Mouse (Mus musculus): ENCODE data around the gene Lhx8.

Gene Lhx8

DNA sequence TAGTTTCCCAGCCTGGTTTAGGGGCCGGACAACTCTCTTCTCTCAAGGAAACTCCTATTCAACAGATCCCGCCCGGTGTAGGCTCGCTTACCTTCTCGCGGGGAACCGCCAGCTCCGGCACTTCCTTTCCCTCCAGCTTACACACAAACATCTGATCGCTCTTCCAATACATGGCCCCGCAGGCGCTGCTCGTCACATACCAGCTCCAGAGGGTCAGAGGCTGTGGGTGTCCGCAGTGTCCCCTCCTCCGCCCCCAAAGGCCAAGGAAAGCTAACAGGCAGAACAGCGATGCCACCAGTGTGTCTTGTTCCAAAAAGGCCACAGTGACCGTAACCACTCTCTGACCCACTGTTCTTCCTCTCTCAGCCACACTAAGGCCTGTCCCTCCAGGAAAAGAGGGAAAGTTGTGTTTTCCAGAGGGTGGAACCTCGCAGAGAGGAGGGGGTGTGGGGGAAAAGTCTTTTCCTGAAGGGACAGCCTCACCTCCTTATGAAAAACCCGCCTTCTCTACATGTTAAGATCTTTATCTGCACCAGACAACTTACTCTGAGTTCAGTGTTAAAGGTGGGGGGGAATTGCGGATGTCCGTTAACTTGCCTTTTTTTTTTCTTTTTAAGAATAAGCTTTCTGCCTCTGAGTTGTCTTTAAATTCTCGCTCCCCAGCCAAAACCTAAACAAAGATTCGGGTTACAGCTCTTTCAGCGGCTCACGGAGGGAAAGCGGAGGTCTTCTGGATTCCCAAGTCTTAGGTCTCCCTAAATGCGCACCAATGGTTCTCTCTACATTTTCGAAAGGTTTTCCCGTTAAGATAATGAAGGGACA, at the start of gene Lhx8:
Gene Lhx8 (minus strand): TSS at position 479 of the 822 bp plus-strand sequence.
- in situ Hi-C loops (cut with MseI, MboI), result no loop called here

DNA sequence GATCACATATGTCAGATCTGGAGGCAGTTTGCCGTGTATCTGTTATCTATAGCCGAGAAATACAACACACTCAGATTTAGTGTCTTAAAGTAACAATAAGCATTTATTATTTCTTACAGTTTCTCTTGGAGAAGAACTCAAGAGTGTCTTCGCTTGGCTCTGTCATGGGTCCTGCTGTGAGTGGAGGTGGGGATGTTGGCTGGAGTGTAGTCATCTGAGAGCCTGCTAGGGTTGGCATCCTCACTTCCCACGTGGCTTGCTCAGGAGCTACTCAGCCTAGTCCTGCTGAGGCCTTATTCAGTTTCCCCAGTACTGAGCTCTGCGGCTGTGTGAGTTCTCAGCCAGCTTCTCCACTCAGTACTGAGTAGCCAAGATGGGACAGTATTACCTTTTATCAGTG, 43.1 kb upstream of the Lhx8 start:
- in situ Hi-C loops (cut with MseI, MboI), result no loop called here

DNA sequence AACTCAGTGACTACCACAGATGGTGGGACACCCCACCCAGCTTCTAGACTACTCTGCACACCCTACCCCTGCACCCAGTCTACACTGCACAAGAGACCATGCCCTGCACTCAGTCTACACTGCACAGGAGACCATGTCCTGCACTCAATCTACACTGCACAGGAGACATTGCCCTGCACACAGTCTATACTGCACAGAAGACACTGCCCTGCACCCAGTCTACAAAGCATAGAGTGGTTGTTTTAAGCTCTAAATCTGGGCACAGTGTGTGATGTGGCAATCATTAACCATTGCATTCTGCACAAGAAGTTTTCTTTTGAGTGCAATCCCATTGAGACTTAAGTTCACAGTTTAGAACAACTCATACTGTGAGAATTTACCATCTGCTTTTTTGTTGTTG, 42.2 kb upstream of the Lhx8 start:
- in situ Hi-C loops (cut with MseI, MboI), result no loop called here

DNA sequence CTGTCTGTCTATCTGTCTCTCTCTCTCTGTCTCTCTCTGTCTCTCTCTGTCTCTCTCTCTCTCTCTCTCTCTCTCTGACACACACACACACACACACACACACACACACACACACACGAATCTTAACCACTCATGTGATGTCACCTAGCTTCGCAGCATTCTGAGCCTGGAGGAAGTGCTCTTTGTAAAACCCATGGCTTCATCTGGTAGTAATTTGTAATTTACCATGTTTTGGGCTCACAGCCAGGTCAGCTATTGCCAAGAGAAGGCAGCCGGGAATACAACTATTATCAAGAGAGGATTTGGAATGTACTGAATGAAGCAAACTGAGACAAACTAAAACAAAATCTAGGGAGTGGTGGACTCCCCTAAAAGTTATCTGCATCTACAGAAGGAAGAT, 36.9 kb upstream of the Lhx8 start:
- in situ Hi-C loops (cut with MseI, MboI), result no loop called here

DNA sequence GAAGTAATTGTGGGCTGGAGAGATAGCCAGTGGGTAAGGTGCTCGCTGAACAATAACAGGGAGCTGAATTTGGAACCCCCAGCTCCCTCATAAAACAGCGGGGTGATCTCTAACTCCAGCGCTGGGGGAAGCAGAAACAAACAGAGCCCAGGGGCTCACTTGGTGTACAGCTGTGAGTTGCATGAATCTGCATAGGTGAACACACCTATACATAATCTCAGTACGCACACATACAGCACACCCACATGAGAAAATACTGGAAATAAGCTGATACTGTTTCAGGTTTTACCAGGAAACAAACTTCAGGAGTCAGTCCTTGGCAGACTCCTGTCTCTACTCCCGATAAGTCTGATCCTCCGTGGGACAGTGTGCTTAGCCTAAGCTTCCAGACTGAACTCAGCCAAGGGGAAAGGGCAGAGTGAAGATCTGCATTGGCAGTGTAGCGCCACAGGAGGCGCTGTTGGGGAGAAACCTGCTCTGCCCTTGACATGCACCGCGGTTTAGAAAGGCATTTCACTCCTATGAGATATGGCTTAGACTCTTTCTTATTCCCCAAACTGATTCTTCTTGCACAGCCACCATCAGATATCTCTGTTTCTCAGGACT, 34.2 kb upstream of the Lhx8 start:
- in situ Hi-C loops (cut with MseI, MboI), result no loop called here

DNA sequence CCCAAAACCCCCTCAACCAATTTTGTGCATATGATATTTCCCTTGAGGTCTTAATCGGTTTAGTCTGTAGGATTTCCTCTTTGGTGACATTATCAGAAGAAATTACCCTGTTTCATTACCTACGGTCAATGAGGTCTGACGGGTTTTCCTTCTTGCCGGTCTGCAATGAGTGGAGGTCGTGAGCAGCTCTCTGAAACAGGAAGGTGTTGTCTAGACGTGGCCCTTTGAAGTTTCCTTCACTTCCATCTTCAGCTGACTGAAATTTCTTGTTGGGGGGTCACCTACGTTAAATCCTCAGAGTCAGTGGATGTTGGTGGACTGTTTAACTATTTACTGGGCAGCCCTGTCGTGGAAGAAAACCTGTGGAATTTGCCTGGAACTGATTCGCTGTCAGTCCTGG, 33.0 kb upstream of the Lhx8 start:
- in situ Hi-C loops (cut with MseI, MboI), result no loop called here

DNA sequence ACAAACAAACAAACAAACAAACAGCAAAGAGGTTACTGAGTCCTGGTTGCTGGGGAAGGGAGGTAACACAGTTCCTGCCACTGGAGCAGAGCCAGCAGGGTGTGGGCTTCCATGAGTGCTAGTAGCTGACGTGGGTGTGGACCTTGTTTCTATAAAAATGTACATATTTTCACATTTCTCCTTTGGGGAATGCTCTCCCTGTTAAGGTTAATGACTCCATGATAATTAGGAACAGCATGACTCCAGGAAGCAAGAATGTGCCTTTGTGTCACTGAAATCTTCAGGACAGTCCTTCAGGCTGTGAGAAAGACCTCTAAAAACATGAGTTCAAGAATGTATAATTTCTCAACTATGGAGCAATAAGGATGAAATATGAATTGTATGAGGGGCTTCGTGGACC, 28.8 kb upstream of the Lhx8 start:
- in situ Hi-C loops (cut with MseI, MboI), result no loop called here

DNA sequence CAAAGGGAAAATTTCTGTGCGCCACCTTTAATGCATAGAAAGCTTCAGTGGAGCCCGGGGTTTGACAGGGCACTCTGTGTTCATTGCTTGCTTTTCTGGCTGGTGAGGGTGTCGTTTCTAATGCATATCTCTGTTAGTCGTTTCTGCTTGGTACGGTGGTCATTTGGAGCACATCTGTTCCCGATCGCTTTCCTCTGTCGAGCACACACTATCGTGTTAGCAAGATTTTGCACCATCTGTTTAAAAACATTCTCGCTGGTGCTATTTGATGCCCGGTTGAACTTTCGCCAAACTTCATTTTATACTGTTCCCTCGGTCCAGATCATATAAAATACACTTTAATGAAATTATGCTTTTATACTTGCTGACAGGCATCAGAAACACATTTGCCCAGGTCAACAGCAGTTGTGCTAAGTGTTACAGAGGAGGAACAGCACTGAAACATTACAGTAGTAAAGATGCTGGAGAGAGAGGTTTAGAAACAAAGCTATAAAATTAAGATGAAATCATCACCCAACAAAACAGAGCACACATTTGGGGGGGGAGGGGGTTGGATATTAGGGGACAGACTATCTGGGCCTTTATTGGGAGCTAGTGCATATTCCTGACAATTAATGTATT, 9.9 kb upstream of the Lhx8 start:
- in situ Hi-C loops (cut with MseI, MboI), result no loop called here

DNA sequence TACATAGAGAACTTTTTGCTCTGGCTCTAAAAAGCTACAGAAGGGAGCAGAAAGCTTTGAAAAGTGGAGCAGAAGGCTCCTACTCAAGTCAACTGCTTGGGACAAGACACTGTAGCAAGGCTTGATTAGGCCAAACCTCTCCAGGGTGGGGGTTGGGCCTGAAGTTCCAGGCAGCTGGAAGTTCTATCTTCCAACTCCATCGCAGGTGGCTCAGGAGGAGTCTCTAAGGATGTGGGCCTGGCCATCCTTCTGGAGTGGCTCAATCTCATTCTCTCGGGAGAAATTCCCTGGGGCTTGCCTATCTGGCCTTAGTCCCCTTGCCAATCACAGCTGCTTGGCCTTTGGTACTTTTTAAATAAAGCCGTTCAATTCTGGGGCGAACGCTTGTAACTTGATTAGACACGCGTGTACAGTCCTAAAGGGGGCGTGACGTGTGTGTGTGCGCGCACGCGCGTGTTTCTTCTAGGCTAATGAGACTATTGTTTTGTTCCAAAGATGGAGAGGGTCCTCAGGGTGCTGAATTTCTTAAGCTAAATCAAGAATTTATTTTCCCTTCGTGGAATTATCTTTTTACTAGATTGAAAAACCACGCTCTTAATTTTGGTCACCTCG, 9.3 kb upstream of the Lhx8 start:
- in situ Hi-C loops (cut with MseI, MboI), result no loop called here

DNA sequence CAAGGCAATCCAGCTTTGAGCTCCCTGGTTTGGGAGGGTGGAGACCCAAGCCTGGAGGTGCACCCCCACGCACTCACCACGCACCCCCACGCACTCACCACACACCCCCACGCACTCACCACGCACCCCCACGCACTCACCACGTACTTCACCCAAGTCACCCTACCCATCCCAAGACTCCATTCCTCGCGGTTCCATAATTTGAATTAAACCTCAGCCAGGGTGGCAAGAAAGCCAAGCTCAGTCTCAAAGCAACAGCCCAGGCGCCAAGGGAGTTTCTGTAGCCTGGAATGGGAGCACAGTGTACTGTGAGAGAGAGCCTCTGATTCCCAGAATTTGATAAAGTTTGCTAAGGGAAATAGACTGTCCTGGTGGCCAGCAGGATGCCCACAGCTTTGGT, 4.3 kb upstream of the Lhx8 start:
- in situ Hi-C loops (cut with MseI, MboI), result no loop called here

DNA sequence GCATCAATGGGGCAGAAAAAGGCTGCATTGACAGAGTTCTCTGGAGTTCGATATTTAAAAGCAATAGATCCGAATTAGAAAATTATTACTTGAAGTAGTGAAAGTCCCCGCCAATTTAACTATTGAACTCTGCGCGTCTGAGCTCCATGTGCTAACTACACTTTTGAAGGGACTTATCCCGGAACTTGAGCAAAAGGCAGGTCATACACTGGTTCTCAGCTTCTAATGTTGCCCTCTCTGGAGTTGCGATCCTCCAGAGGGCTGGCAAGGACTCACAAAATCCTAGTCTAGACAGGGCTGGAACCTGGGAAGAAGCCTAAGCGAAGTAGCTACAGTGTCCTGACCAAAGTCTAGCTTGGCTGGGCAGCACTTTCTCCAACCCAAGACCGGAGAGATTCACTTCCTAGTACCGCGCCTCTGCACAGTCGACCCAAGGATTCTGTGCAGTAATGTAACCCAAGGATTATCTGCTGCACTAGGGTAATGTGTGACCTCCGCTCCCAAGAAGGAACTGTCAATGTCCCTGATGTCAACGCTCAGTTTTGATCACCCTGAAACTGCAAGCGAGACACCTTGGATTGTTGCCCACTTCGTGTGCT, 3.0 kb upstream of the Lhx8 start:
- in situ Hi-C loops (cut with MseI, MboI), result no loop called here

DNA sequence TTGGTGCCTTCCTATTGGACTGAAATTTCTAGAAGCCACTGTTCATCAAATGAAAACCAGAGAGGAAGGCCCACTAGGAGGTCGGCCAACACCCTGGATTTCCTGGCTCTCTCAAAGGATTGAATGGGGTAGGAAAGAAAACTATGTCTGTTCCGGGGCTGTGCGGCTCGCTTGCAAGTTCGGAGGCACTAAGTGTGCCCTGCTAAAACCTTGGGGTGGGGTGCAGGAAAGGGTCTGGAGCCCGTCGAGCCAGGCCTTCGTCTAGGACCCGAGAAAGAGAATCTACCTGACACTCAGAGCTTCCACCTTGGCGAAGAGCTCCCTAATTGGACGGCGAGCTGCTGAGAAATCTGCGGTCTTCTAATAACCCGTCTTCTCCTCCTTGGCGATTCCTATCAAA, 2.5 kb upstream of the Lhx8 start:
- in situ Hi-C loops (cut with MseI, MboI), result no loop called here

DNA sequence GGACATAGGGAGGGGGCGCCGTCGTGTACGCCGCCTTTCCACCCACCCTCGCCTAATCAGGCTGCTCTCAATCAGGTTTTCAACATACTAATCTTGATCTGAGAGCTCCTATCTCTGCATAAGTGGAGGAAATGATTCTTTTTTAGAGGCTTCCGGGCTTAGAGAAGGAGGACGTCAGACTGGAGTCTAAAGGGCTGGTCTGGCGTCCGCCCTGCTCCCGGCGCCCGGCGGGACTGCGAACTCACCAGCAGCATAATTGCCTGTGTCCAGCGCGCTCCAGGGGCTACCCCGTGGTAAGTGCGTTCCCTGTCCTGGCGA, 1.7 kb upstream of the Lhx8 start:
- in situ Hi-C loops (cut with MseI, MboI), result no loop called here

DNA sequence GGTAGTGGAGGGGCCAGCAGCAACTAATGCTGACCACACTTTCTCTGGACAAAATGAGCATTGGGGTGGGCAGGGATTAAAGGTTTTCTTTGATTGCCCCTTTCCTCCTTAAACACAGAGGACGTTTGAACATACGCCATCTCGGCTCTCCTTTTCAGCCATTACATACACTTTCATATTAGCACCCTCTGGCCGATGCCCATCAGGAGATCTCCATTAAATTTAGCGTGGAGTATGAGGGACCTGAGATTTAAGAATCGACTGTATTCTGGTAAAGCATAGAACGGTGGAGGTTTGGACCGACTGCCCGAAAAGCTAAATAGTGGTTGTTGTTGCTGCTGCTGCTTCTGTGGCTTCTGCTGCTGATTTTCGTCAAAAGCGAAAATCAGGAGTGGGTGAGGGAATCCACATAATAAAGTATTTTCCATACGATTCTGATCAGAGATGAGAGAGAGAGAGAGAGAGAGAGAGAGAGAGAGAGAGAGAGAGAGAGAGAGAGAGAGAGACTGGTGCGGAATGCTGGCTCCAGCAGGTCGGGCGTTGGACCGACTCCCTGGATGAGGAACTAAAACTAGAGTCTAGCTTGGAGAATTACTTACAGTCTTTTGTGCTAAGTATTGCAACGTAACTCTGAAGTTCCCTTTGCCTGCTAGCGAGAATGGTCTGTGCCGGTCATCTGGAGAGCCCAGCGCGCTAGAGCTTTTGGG, 1.2 kb upstream of the Lhx8 start:
- in situ Hi-C loops (cut with MseI, MboI), result no loop called here

DNA sequence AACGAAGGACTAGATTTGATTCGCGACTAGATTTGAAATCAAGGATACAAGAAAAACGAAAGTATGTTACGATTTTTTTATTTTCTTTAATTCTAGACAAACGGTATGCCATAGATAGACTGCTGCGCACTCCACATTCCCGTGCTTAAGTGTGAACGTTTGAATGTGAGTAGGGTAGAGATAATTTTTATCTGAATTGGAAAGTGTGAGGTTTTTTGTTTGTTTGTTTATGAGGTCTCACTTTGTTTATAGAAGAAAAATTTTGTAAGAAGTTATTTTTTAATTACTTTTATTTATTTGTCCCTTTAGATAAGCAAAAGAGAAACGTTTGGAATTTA, 513 bp upstream of the Lhx8 start:
- in situ Hi-C loops (cut with MseI, MboI), result no loop called here

DNA sequence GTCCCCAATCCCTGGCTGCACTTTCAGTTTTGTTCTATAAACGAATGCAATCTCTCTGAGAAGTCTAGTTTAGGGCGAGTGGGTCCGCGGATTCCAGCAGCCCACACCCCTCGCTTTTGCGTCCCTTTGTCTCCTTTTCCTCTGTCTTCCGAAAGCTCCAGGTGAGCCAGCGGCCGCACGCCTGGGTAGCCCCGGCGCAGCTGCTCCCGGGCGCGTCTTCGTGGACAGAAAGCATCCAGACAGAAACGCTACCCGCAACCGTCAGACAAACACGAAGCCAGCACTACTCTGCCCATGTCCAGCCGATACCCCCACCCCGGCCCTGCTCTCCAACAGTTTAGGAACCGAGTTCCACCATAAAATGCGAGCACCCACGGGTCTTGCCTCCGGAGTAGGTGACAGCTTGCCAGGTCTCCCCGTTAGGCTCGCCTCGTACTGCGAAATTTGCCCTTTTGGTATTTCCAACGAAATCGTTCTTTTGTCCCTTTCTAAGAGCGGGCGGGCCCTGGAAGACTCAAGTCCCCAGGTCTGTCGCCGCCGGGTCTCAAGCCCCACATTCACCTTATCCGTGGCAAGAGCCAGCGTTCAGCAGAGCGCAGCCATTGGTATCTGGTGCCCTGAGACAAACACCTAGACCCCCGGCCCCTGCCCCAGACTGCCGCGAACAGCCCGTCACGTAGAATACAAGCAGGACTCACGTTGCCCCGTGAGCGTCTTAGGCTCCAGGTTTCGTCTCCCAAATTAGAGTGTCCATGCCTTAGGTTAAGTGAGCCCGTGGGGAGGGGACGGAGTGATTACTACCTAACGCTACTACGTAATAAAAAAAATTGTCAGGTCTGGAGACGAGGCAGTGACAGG, 907 bp downstream of the Lhx8 start:
- in situ Hi-C loops (cut with MseI, MboI), result no loop called here

DNA sequence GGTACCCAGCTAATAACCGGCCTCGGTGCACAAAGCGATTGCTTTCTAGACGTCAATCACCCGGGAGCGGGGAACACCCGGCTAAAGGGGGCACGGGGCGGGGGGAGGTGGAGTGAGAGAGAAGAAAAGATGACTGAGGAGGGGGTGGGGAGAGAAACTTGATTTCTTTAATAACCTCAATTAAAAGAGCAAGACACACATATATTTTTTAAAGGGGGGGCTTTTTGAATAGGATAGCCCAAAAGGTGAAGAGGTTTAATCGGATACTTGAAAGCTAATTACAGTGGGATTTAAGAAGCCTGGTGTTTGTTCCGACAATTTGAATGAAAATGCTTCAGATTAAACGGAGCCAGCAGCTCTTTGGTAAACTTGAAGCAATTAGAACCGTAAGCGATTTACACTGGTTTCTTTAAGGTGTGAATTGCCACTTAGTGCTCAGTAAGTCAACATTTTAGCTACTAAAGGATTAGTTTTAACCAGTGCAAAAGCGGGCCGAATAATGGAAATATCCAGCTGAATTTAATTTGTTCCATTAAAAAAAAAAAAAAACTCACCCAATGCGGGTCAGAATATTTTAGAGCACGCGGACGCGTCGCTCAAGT, 1.6 kb downstream of the Lhx8 start:
- in situ Hi-C loops (cut with MseI, MboI), result no loop called here

DNA sequence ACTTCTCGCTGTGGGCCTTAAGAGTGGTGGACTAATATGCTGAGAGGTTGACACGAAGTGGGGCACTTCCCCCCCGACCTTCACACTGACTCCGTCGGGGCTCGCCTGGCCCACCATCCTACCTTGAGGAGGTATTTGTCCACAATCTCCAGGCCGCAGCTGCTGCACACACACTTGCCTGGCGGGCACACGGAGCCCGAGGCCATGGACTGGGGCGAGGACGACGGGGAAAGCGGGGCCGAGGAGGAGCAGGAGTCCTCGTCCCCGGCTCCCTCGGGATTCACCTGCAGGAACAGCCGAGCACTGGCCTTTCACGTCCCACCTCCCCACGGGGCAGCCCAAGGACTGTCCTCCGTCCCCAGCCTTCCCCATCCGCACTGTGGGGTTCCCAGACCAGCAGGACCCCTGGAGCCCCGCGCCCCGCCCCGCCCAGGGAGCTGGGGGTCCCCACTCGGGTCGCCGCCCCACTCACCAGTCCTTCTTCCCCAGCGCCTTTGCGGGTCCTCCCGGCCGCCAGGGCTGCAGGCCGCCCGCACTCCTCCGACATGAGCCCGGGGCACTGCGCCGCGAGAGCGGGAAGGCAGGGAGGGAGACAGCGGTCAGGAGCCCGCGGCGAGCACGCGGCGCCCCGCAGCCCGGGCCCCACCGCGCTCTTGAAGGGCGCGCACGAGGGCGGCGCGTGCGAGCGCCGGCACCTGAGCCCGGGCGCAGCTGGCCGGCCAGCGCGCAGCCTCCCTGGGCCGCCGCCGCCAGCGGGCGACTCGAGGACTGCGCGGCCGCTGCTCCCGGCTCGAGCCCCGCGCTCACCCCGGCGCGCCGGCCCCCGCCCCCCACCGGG, 2.4 kb downstream of the Lhx8 start:
- in situ Hi-C loops (cut with MseI, MboI), result no loop called here

DNA sequence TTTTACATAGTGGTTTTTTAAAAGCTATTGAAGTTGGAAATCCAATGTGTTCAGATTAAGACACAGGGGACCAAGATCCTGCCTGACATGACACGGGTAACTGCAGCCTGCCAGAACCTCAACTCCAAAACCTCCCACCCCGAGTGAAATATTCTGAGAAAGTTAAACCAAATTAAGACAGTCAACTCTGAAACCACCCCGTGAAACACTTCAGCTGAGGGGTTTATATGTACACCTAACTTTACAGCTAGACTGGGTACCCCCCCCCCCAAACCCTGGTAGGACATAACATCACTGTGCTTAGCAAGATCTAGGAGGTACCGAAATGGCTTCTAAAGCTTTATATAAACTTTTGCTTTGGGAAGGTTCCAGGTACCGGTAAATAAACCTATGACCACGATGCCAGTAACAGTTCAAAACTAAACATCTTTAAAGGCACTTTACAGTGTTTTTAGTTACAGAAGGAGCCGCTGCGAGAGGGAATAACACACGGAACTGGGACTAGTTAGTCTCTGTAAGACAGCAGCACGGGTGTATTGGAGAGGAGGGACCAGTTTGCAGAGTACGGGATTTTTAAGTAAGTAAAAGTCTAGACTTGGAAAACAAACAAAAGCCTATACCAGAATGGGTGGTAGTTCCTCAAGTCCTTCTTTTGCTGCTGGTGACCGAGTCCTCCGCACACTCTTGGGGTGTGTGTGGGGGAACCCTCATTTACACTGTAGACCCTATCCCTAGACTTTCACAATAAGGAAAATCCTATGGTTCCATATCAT, 3.2 kb downstream of the Lhx8 start:
- in situ Hi-C loops (cut with MseI, MboI), result no loop called here
